Mouse (Mus musculus): ENCODE results near the gene Gnl2.
A peak's percentile ranks its signal among the peaks of the same experiment; 100 is the strongest.

Gnl2 gene

GRCm38 (mm10) chr4:125002978-125003377, 13.4 kb upstream of the Gnl2 start:
- DNase-seq (ENCODE audit: low read depth, low spot score): no peak

DNA sequence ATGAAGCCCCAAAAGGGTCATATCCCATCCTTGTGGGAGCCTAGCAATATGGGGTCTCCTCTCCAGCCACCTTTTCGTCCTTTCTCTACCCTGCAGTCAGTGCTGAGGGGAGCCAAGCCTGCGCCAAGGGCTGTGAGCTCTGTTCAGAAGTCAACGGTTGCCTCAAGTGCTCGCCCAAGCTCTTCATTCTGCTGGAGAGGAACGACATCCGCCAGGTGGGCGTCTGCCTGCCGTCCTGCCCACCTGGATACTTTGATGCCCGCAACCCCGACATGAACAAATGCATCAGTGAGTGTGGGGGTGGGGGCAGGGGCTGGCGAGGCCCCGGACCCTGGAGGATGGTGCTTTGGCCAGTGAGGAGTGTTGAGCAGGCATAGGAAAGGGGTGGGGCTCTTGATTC, 11.5 kb upstream of the Gnl2 start:
- DNase-seq (ENCODE audit: low read depth, low spot score): no peak

DNA sequence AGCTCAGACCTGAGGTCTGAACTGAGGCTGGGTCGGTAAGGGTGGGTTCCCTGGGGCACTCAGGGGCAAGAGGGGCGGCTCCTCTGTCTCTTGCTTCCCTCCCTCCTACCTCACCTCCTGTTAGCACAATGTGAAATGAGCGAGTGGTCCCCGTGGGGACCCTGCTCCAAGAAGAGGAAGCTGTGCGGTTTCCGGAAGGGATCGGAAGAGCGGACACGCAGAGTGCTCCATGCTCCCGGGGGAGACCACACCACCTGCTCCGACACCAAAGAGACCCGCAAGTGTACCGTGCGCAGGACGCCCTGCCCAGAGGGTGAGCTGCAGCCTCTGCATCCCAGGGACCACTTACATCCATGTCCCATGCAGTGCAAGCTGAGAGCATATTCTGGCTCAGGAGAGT, 8.9 kb upstream of the Gnl2 start:
- DNase-seq (ENCODE audit: low read depth, low spot score): no peak

DNA sequence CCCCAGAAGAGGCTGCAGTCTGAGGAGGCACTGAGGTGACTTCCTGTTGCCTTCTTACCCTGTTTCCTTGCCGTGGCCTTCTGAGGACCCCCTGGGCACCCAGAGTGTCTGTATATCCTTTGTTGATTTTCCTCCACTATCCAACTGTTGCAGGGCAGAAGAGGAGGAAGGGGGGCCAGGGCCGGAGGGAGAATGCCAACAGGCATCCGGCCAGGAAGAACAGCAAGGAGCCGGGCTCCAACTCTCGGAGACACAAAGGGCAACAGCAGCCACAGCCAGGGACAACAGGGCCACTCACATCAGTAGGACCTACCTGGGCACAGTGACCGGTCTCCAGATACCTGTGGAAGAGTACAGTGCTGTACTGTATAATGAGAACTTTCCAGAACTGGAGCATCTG, 8.2 kb upstream of the Gnl2 start:
- DNase-seq (ENCODE audit: low read depth, low spot score): no peak

DNA sequence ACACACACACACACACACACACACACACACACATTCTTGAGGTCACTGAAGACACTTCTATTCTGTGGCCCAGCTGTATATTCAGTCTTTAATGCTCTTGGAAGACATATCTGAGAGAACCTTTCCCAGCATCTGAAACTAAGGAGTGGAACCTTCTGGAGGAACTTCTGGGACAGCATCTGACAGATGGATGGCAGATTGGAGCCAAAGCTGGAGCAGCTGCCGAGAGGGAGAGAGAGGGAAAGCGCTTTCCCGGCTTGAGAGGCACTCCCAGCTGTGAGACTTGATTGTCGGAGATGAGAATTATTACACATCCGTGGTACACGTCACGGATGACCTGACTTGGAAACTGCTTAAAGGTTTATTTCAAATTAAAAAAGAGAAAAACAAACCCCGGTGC, 7.7 kb upstream of the Gnl2 start:
- no peak for DNase-seq (ENCODE audit: low read depth, low spot score)

GRCm38 (mm10) chr4:125017431-125017830, 1.0 kb downstream of the Gnl2 start:
- no peak for DNase-seq (ENCODE audit: low read depth, low spot score)

DNA sequence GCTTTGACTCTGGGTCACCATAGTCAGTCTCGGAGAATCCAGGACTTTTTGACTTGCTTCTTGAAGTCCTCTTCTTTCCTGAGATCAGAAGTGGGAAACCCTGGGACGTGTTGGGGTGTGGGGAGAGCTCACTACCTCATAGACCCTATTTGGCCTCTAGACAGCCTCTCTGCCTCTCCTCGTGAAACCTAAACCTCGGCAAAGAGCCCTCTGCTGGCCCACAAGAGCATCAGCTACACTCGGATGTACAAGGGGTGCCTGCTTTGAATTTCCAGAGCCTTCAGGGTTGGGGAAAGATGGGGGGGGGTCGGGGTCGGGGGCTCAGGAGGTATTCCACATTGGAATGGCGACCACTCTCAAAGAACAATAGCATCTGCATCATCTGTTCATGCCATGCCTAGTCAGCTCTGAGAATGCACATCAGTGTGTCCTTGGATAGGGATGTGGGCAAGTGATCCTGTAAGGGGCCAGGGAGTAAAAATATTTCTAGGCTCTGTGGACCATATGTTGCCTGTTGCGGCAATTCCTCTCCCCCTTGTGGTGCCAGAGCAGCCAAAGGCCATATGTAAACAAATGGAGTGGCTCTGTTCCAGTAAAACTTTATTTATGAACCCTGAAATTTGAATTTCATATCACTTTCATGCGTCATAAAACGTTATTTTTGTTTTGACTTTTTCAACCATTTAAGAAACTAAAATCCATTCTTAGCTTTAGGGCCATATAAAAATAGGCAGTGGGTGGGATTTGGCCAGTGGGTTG, 4.6 kb downstream of the Gnl2 start:
- no peak for DNase-seq (ENCODE audit: low read depth, low spot score)

DNA sequence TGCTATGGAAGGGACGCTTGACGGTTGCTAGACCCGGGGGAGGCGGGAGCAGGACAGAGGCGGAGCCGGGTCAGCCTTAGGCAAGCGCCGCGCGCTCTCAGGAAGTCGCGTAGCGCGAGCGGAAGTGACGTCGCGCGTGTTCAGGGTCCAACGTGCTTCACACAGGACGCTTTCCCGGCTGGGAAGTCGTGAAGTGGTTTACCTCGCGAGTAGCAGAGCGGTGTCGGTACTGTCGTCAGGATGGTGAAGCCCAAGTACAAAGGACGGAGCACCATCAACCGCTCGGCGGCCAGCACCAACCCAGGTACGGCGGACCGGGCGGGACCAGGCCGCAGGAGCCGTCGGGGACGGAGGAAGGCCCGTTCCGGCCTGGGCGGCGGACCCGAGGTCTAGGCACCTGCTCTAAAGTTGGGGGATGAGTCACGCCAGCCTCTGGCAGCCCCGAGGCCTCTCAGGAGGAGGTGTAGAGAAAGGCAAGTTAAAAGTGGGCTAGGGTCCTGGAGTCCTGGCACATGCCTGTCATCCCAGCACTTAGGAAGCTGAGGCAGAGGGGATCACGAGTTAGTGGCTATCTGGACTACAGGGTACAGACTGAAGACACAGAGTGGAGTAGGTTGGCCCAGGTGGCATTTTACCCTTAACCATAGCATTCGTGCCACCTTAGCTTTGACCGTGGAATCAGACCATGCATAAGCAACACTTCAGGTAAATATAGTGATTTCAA, 13.7 kb downstream of the Gnl2 start:
- DNase-seq (ENCODE audit: low read depth, low spot score): peak; percentile 91

DNA sequence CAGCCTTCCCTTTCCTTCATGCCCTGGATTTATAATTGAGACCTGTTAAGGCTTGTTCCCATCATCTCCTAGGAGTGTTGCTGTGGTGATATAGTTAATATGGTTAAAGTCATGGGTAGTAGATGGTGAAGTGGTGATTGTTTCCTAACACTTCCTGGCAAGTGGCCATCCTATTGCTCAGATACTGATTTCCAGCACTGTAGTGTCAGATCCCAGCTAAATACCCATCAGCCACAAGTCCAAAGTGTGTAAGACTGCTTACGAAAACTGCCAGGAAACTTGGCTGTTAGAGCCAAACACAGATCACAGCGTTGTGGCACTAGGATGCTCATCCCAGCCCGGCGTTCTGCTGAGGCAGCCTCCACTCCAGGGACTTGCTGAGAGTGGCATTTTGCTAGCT, 18.0 kb downstream of the Gnl2 start:
- DNase-seq (ENCODE audit: low read depth, low spot score): no peak

DNA sequence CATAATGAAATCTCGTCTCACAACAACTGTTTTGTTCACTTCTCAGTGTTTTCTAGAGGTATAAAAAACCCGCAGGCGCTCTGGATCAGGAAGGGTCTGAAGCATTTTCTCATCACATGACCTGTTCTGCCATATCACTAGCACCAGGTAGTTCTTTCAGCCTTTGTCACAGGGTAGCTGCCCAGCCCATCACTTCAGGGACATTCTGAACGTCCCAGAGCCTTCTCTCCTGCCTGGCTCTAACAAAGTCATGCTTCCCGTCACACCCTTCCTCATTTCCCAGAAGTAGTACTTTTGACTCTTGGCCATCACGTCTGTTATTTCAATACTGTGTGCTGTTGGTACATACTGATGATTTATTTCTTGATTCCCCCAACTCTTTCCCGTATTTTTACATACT, 28.1 kb downstream of the Gnl2 start:
- no peak for DNase-seq (ENCODE audit: low read depth, low spot score)

GRCm38 (mm10) chr4:125055385-125055784, 39.0 kb downstream of the Gnl2 start:
- no peak for DNase-seq (ENCODE audit: low read depth, low spot score)

GRCm38 (mm10) chr4:125056476-125056875, 40.1 kb downstream of the Gnl2 start:
- DNase-seq (ENCODE audit: low read depth, low spot score): no peak

DNA sequence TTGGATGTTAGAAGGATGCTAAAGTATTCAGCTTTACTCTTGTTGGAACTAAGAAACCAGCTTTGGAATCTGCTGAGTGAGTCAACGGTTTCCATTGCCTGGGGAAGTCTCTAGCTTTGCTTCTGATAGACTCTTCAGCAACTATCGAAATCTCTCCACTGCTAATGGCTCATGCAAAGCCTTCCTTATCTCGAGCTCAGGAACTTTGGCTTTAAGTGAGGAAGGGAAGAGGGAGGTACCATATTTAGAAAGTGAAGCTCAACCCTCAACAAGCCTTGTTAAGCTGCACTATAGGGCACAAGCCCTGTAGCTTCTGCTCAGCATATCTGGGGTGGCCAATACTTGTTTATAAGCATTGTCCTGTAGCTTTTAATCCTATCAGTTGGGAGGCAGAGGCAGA, 40.9 kb downstream of the Gnl2 start:
- DNase-seq (ENCODE audit: low read depth, low spot score): no peak

DNA sequence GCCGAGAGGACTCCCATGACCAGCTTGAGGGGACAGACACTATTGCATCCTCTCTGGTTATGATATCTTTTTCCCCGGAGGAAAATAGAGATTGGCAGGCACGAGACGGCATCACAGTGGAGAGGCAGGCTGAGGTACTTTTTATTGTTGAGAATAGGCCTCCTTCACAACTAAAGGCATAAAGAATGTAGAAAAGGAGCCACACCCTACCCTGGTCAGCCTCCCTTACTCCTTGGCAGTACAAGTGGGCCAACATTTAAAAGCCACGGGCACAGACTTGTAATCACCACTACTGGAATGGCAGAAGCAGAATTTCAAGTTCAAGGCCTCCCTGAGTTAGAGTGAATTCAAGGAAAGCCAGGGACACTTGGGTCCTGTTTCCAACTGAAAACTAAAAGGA, 41.6 kb downstream of the Gnl2 start:
- no peak for DNase-seq (ENCODE audit: low read depth, low spot score)

DNA sequence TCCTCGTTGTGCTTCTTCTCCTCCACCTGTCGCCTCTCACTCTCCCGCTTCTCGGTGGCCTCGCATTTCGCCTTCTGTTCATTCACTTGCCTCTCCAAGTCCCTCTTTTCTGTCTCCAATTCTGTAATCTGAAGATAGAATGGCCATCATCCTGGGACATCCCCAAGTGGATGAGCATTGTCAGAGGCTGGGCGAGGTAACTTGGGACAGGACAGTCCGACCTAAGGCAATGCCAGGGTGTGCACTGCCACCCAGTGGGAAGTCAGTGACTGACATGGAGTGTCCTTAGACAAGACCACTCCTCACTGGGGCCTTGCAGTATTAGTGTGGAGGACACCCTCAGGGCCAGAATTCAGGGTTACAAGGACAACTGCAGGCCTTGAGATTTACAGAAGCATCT, 42.6 kb downstream of the Gnl2 start:
- DNase-seq (ENCODE audit: low read depth, low spot score): peak; percentile 67

DNA sequence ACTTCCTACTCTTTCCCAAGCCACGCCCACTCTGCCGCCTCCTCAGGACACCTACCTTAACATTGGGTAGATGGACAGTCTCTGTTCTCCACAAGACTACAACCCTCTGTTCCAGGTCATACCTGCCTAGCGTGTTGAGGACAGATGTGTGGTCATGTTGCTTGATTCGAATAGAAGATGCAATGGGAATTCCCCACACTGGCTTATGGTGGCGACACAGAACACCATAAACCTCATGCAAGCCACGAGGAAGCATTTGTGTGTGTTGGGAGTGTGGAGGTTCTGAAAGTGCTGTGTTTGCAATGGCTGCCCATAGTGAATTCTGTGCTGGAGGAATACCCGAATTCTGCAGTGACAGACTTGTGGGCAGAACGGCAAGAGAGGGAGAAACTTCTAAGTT, 47.4 kb downstream of the Gnl2 start:
- no peak for DNase-seq (ENCODE audit: low read depth, low spot score)

- DNase-seq (ENCODE audit: low read depth, low spot score): no peak
Observed at GRCm38 (mm10) chr4:125065517-125066307, 49.3 kb downstream of the Gnl2 start, which contains the start of gene Dnali1. Gene Dnali1, minus strand, starts transcription at chr4:125065703.

DNA sequence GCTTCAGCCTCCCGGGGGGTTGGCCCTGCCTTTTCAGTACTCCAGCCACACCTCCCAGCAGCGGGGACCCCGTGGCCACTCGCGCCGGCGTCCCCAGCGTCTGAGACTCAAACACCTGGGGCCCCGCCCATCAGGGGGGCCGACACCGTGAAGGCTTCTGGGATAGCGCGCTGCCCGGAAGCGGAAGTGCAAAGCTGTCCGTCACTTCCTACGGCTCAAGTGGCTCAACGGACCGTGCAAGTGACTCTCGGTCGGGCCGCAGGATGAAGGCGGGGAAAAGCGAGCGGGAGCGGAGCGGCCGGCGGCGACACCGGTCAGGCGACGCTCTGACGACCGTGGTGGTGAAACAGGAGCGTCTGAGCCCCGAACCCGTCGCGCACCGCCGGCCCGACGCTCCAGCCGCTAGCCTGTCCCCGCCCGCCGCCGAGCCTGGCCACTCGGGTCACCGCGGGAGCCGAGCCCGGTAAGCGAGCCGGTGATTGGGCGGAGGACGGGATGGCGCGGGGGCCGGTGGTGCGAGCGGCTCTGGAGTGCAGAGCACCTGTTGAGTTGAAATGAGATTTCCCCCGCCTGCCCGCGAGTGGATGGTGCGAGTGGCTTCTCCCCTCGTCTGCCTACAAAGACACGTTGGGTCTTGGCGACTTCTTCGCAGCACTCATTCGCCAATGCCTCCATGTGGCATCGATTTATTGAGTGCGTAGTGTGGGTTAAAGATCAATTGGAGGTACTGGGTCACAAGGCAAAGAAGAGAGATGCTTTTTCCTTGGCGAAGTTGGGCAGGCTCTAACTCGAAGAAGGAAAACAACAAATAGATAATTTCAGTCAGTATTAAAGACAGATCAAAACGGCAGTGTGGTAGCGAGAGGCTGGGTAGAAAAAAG, 50.3 kb downstream of the Gnl2 start, which contains the start of gene Snip1:
Gene Snip1, plus strand, starts transcription at position 183 of the 881 bp plus-strand sequence.
- DNase-seq (ENCODE audit: low read depth, low spot score): peak; percentile 91

- DNase-seq (ENCODE audit: low read depth, low spot score): no peak
Observed at GRCm38 (mm10) chr4:125077700-125078099, 61.3 kb downstream of the Gnl2 start.

GRCm38 (mm10) chr4:125078698-125079097, 62.3 kb downstream of the Gnl2 start:
- no peak for DNase-seq (ENCODE audit: low read depth, low spot score)

Measured in retina, postnatal 7 days (tissue).